Mouse (Mus musculus) kidney, postnatal 10 days (tissue): Measurements from ENCODE around the gene Taok1.

Source experiments
- DNase-seq: peaks from one replicate; pipeline ENCODE4 v3.0.0; 2021; ENCODE audit warnings: mixed read lengths

The Taok1 gene

DNA sequence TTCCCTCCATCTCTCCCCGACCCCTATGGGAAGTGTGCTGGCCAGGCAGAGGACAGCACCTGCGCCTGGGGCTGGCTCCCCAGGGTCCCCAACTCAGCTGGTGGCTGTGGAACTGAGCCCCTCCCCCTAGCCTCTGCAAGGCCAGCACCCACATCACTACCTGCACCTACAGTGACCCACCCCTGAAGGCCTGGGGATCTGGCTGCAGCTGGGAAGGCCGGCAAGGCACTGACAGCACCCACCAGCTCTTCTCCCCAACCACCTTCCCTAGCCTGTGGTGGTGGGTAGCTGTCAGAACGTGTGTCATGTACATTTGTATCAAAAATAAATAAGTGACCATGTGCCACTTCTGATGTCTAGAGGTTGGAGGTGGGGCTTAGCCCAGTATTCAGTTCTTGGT lies 100.2 kb downstream of the Taok1 start:
- DNase-seq = peak; percentile 30

DNA sequence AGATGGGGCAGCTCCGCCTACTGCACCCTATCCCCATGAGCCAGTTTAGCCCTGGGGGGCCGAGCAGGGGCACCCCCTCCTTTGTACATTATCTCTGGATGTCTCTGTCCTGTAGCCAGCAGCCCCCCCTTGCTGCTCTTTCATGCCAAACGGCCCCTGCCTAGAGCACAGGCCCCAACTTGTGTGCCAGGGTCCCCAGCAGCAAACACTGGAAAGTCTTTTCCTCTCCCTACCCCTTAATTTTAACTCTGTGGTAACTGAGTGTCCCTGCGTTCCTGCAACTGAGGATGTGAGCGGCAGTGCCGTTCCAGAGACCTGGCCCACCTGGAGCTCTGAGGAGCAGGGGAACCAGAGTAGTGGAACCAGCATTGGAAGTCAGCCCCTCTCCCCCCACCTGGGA lies 100.7 kb downstream of the Taok1 start:
- peak; percentile 12 for DNase-seq

DNA sequence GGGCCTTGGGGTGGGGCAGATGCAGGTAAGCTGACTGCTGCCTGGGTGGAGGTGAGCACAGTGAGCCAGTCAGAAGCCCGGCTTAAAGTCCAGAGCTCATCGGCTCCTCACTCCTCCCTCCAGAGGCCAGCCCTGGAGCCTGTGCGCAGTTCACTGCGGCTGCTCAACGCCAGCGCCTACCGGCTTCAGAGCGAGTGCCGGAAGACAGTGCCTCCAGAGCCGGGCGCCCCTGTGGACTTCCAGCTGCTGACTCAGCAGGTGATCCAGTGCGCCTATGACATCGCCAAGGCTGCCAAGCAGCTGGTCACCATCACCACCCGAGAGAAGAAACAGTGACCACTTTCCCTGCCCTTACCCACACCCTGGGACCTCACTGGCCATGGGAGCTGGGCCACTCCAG lies 101.3 kb downstream of the Taok1 start:
- DNase-seq = peak; percentile 71

DNA sequence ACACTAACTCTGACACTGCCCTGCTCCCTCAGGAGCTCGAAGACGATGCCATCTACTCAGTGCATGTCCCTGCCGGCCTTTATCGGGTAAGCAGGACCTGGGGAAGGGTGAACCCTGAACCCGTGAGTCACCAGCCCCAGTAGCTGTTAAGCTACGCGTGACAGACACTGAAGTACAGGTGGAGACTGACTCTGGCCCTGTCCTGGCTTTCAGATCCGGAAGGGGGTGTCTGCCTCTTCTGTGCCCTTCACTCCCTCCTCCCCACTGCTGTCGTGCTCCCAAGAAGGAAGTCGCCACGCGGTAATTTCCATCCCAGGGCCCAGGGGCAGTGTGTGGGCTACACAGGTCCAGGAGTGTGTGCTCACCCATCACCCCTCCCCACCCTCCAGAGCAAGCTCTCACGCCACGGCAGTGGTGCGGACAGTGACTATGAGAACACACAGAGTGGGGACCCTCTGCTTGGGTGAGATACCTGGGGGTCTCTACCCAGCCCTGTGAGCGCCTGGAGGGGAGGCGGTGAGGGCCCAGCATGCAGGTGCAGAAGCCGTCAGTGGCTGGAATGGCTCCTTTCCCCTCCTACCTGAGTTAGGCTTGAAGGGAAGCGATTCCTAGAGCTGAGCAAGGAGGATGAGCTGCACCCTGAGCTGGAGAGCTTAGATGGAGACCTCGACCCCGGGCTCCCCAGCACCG lies 102.2 kb downstream of the Taok1 start:
- no peak for DNase-seq

DNA sequence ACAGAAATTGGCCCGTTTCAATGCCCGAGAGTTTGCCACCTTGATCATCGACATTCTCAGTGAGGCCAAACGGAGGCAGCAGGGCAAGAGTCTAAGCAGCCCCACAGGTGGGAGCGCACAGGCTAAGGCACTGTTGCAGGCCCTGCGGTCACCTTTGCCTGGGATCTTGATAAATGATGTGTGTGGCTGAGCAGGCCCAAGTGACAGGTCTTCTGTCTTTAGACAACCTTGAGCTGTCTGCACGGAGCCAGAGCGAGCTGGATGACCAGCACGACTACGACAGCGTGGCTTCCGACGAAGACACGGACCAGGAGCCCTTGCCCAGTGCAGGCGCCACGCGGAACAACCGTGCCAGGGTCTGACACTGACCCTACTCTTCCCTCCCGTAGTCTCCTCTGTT lies 103.2 kb downstream of the Taok1 start:
- DNase-seq = no peak

DNA sequence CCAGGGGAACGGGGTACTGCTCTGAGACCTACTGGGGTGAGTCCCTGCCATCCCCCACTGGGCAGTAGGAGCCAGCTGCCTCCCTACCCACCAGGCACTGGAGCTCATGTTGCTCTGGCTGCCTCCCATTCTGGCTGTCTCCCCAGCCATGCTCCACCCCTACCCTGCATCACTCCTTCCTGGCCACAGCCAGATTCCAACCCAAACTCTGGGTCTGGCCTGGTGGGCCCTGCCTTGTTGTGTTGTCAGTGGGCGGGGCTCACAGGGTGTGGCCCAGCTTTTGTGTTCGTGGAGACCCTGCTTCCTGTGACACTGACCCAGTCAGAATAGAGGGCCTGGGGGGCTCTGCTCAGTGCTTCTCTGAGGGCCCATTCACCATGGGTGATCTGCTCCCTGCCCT lies 104.1 kb downstream of the Taok1 start:
- peak; percentile 53 for DNase-seq

DNA sequence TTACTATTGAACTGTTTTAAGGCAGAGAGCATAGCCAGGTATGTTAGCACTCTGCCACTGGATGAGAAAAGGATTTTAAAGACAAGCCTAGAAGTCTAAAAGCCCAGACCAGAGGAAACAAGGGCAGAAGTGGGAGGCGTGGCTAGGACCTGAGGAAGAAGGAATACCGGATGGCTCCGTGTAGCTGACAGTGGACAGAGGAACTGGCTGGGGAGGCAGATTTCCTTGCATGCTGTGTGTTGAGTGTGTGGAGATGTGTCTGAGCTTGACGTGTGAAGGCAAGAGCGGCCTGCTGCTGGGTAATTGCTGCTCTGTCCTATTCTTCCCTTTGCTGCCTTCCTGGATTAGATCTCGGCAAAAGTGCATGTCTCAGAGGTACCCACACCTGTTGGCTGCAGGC lies 105.1 kb downstream of the Taok1 start:
- DNase-seq = peak; percentile 39

DNA sequence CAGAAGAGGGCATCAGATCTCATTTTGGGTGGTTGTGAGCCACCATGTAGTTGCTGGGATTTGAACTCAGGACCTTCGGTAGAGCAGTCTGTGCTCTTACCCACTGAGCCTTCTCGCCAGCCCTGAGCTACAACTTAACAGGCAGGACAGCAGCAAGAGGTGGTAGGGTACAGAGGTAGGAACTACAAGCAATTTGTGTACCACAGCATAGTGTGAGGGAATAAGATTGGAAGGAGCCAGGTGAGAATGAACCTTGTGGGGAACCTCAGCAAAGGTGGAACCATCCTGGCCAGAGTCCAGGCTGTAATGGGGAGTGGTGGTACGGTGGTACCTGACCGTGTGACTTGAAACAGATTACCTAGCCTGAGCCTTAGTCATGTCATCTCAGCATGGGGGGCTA lies 105.6 kb downstream of the Taok1 start:
- DNase-seq = peak; percentile 18

DNA sequence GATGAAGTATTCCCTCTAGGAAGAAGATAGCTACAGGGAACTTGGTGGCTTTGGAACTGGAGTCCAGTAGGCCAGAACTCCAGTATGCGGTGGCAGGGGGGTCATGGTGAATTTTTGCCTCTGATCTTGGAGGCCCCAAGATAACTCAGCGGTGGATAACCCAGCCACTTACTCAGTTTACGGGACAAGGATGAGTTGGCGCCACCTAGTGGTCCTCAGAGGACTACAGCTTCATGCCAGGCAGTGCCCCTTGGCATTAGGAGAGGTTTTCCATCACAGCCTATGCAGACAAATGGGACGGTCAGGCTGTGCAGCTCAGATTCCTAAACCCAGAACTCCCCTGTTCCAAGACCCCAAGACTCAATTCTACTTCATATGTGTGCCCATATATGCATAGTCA lies 106.2 kb downstream of the Taok1 start:
- DNase-seq = peak; percentile 87

DNA sequence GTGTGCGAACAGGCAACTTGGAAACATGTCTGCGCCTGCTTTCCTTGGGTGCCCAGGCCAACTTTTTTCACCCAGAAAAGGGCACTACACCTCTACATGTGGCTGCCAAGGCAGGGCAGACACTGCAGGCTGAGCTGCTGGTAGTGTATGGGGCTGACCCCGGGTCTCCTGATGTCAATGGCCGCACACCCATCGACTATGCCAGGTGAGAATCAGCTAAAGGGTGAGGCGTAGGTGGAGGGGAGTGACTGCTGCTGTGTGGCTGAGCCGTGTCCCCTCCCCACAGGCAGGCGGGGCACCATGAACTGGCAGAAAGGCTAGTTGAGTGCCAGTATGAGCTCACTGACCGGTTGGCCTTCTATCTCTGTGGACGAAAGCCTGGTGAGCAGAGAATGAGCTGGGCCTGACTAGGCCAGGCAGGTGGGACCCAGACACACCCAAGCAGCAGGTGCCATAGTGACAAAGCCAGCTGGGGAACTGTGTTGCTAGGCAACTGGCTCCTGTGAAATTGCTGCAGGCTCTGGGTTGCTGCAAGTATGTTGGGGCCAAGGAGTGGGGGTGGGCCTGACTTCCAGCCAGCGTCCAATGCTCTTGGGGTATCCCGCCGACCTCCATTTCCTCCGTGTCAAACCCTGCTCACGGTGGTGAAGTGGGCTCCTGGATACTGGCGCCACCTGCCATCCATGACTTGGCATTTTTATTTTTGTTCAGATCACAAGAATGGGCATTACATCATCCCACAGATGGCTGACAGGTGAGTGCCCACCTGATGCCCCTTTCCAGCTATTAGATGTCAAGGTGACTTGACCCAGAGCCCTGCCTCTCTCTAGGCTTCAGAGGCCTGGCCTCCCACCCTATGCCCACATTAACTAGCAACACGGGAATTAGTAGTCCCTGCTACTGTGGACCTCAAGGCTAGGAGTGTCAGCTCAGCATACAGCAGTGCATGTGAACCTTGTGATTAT lies 107.0 kb downstream of the Taok1 start:
- peak; percentile 31 for DNase-seq

DNA sequence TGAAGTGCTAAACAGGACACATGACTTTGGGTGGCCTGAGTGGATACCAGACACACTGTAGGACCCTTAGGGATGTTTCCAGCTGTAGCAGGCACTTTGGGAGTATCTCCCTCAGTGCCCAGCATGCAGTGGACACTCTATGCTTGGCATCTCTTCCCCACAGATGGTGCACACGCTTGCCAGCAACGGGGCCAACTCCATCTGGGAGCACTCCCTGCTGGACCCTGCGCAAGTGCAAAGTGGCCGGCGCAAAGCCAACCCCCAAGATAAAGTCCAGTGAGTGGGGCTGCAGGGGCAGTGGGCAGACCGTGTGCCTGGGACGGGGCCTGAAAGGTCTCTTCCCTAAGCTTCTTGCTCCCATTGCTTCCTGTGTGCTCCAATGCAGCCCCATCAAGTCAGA lies 108.3 kb downstream of the Taok1 start:
- no peak for DNase-seq

DNA sequence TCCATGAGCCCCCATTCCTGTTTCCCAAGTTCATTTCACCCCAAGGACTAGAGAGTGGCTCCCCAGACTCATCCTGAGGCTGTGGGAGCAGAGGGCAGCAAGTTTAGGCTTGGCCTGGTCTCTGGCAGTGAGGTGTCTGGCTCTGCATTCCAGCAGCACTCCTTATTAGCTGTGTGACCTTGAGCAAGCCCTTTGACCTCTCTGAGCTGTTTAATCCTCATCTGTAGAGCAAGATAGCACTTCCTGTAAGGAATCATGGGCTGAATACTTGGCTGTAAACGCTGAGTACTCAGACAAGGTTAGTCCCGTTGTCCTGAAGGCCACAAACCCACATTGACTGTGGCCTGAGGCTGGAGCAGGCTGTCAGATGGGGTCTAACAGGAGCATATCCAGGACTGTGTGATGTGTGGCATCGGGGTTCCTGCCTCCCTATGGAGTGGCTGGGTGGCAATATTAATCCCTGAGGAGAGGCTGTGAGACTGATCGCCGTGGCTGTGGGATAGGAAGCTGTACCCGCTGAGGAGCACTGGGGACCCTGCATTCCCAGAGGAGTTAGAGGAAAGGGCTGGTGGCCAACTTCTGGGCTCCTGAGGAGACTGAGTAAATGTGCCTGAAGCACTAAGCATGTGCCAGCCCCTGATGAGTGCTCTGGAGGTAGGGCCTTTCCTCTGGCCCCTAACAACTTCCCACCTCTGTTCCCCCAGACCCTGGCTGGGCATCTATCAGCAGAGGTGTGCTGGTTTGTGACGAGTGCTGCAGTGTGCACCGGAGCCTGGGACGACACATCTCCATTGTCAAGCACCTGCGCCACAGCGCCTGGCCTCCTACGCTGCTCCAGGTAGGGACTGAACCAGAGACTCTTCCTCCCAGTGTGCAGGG lies 109.1 kb downstream of the Taok1 start:
- DNase-seq = peak; percentile 32

DNA sequence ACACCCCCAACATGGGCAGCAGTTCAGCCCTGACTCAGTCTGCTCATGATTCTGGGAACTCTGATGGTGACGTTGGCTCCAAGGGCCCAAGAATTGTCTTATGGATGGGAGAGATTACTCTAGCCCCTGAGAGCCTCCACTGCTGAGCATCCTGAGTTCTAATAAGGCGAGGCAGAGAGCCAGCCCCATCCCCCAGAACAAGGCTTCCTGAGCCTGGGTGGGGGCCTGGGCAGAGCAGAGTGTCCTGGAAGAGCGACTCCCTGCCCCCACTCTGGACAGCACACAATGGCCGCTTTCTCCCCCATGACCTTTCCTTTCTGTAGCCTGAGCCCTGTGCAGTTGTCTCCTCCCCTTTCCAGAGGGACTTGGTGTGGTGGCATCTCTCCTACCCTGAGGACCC lies 109.8 kb downstream of the Taok1 start:
- peak; percentile 64 for DNase-seq

DNA sequence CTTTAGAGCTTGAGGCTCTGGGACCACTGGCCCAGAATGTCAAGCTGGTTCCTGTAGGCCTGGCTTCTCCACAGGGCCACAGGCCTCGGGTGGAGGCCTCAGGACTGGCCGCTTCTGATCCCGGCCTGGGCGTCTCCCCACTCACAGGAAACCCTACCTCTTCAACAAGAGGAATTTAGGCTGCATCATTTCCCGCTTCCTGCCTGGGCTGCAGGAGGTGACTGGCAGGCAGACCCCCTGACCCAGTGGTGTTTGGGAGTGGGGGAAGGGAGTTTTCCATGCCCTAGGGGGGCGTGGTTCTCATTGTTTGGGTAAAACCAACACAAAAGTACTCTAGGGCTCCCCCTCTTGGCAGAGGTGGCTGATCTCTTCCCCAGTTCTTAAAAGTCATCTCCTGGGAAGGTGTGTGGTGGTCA lies 110.3 kb downstream of the Taok1 start:
- DNase-seq = peak; percentile 83

DNA sequence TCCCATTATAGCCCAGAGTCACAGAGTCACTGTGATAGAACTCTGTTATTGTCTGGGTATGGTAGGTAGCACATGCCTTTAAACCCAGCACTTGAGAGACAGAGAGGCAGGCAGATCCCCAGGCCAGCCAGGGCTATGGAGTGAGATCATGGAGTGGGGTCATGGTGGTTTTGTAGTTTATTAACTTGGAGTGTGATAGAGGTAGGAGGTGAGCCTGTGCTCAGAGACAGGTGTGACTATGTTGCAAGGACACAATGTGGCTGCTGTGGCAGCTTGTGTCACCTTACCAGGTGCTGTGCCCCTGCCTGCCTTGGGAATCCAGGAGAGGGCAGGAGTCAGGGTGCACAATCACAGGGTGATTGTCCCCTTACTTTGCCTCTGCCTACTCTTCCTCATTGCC lies 112.1 kb downstream of the Taok1 start:
- DNase-seq = no peak

DNA sequence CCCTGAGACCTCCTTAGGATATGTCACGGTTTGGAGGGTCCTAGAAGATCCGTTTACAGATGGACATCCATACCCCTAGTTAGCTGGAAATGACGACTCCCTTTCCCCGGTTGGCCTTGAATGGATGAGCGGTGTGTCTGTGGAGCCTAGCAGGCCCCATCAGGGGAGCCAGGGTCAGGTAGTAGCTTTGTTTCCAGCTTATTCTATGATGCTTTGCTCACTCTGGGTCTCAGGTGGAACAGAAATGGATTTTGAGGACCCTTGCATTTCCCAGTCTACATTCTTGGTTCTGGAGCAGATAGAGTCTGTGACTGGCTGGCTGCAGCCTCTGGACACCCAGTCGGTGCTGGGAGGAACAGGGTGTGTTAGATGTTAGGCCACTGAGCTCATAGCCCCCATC lies 112.8 kb downstream of the Taok1 start:
- DNase-seq = no peak

DNA sequence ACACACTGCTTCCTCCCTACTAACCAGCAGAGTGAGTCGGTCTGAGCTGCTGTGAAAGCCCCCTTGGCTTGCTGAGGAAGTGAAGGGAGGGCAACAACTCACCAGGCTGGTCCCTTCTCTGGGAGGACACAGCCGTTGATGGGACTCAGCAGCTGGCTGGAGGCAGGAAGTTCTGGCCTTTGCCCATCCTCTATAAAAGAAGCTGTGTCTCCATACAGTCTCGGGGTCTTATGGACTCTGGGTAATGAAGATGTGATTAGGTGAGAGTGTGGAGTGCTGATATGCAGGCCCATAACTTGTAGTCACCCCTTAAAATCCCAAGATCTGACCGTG lies 113.3 kb downstream of the Taok1 start:
- DNase-seq = no peak

DNA sequence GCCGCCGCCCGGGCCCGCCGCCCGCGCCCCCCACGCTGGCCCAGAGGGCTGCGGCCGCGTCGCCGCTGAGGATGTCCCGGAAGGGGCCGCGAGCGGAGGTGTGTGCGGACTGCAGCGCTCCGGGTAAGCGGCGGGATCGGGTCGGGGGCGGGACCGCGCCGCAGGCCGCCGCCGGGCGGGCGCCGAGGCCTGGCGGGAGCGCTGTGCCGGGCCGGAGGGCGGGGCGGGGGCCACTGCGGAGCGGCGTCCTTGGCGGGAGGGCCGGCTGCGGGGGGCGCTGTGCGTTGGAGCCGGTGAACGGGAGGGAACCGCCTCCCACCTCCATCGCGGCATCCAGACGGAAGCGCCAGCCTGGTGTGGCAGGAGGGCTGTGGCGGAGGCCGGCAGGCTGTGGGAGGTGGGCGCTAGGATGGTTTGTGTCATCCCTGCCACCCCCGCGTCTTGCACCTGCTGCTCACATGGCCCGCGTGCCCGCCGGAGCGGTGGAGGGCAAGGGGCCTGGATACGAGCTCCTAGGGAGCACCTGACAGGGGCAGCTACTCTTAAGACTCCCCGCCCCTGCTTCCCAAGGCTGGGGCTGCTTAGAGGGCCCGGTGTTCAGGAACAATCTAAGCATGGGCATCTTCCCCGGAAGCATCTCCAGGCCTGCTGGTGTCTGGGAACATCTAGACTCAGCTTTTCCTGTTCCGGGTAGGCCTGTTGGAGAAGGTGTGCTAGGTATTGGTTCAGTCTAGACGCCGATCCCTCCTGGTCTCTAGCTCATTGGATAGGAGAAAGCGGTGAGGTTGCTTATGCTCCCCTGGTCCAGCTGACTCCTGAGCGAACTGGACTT lies 113.9 kb downstream of the Taok1 start, which contains the start of gene Git1:
TSS of gene Git1 (plus strand) at position 51 of the 832 bp plus-strand sequence.
- DNase-seq = peak; percentile 77

DNA sequence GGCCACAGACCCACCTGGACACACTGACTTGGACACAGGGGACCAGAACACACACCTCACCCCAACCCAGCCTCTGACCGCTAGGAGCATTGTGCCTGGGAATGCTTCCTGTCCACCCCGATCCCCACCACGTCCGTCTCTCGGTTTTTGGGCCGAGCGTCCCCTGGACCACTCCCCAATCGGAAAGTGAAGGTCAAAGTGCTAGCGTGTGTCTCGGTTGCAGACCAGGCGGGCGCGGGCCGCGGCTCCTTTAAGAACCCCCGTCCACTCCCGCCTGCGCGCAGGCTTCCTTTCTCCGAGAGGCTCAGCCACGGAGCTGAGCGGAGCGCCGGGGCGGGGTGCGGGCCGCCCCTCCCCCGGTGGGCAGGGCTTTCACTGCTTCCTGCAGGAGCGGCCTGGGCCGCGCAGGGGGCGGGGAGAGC lies 114.7 kb downstream of the Taok1 start:
- DNase-seq = peak; percentile 97

DNA sequence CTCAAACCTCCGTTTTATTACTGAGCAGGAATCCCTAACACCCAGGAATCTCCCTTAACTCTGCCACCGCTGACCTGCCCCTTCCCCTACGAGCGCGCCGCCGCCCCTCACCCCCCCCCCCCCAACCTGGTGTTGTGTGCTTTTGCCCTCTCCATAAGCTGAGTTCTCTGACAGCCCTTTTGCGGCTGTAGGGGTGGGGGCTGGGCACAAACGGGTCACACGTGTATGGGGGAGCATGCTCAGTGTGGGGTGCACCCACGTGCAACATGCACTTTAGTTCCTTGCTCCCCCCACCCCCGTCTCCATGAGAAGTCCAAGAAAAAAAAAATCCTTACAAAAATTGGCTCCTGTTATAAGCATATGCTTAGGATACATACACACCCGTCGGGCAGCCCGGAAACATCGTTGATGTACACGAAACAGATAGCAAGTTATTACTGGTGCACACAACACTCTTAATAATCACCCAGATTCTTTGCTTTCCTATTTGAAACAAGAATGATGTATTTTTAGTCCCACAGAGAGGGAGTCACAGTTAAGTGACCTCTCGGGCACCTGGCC lies 115.2 kb downstream of the Taok1 start:
- DNase-seq = peak; percentile 59

DNA sequence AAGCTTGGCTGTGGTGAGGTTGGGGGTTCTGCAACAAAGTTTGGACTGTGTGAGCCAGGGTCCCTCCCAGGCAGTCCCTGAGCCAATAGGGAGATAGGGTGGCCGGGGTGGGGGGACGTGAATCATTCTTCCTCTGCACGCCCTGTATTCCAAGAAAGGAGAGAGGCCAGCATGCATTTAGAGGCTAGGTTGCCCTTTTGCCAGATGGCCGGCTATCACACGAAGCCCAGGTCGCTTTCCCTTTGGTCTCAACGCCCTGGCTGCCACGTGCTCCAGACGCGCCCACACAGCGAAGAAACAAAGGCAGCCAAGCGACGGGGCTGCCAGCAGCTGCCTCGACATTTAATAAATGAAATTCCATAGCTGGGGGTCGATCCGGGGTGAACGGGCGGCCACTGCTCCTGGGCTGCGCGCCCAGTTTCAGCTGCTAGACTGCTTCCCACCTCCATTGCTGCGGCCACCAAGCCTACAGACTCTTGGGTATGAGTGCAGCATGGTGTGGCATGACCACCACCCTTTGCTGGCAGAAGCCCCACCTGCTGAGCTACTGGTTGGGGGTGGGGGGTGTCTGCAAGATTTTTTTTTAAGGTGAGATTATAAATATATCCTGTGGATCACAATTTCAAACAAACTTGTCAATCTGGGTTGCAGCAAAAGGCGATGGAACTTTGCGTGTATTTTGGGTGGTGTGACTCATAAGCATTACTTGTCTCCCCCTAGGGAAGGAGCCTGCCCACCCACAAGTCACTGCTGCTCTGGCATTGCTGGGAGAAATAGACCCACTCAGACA lies 115.9 kb downstream of the Taok1 start:
- peak; percentile 86 for DNase-seq
